Mouse (Mus musculus): ENCODE data around the gene Adcy5.

Gene Adcy5

DNA sequence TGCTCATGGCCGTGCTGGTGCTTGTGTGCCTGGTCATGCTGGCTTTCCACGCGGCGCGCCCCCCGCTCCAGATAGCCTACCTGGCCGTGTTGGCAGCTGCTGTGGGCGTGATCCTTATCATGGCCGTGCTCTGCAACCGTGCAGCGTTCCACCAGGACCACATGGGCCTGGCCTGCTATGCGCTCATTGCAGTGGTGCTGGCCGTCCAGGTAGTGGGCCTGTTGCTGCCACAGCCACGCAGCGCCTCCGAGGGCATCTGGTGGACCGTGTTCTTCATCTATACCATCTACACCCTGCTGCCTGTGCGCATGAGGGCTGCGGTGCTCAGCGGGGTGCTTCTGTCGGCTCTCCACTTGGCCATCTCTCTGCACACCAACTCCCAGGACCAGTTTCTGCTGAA, 2.2 kb downstream of the Adcy5 start:
- no peak for DNase-seq

- DNase-seq: no peak
Observed at GRCm38 (mm10) chr16:35159532-35159931, 4.9 kb downstream of the Adcy5 start.

DNA sequence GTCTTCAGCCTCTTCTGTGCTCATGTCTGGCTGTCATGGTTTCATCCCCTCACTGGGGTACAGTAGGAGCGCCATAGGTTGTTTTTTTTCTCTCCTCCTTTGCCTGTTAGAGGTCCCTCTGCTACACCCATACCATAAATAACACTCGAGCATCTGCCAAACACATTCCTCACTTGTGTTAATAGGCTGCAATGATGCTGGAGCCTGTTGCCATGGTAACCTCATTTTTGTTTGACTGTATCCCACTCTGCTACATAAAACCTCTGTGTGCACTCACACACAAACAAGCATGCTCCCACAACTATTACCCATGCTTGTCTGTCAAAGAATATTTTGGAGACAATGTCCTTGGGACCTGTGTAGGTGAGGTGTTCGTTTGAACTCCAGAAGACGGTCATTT, 5.3 kb downstream of the Adcy5 start:
- DNase-seq: no peak

DNA sequence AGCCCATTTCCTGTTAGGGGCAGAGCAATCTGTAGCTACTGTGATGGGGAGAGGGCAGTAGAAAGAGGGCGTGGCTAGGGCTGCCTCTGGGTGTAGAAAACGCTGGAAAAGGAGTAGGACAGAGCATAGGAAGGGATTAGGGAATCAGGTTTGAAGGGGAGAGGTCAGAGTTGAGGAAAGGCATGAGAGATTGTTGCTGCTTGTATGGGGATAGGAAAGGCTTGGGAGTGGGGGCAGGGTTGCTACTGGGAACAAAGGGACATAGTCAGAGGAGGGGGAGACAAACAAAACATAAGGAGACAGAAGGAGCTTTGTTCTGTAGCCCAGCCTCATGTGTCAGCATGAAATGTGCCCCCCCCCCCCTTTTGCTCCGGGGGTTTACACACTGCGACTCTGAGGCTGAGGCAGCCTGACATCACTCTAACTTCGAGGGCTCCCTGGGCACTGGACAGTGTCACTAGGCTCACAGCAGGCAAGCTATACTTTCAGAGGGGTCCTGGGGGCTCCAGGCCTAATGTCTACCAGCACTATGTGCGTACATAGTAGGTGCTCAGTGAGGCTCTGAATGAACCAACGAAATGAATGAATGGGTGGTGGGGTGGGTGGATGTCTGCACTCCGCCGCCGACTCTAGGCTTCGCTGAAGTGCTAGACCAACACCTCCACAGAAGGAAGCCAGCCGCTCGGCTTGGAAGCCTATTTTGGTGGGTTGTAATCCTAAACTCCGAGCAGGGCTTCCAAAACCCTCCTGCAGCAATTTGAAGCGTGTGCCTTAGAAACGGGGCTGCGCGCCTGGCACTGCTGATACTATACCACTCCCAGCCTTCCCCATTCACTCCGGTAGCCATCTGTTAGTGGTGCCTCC, 9.9 kb downstream of the Adcy5 start:
- DNase-seq: no peak

DNA sequence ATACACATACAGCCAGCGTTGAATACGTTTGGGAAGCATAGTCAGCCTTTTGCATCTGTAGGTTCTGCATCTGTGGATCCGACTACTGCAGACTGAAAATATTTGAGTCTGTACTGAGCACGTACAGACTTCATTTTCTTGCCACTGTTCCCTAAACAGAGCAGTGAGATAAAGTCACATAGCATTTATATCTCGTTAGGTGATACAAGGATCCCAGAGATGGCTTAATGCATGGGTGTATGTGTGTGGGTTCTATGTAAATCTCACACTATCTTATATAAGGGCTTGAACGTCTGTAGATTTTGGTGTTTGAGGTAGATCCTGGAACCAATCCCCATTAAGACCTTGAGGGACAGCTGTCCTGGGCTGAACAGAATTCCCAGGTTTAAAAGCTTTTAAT, 10.7 kb downstream of the Adcy5 start:
- DNase-seq: no peak

GRCm38 (mm10) chr16:35165788-35166187, 11.1 kb downstream of the Adcy5 start:
- DNase-seq: no peak

DNA sequence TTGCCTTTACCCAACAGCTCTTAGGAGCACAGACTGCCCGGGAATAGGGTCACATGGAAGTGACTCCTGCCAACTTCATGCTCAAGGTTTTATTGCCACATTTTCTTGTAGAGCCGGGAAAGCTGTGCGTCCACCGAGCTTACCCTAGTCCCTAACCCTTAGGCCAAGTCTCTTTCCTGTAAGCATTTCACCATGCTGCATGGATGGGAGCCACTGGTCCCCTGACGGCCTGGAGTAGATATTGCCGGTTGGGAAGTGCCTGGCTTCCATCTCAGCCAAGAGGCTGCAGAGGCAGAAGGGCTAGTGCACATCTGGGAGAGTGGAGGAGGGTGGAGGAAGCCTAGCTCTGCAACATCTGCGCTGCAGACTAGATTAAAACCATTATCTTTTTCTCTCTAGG, 14.8 kb downstream of the Adcy5 start:
- no peak for DNase-seq

DNA sequence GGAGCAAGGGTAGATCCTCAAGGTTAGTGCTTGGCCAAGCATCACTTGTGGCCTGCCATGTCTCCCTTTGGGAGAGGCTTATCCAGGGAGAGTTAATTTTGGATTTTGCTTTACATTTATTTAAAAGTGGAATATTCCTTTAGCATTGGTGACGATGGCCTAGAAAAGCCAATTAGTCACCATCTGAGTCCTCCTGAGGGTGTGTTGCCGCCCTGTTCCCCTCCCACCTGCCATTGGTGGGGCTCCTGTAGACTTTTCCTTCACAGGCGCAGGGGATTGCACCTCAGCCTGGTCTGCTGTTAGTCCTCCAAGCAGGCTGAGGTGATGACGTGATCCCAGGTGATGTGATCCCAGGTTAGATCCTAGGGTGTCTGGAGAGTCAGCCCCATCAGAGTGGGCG, 17.5 kb downstream of the Adcy5 start:
- DNase-seq: no peak

GRCm38 (mm10) chr16:35178516-35178915, 23.8 kb downstream of the Adcy5 start:
- no peak for DNase-seq

GRCm38 (mm10) chr16:35179082-35179481, 24.4 kb downstream of the Adcy5 start:
- peak; percentile 88 for DNase-seq

DNA sequence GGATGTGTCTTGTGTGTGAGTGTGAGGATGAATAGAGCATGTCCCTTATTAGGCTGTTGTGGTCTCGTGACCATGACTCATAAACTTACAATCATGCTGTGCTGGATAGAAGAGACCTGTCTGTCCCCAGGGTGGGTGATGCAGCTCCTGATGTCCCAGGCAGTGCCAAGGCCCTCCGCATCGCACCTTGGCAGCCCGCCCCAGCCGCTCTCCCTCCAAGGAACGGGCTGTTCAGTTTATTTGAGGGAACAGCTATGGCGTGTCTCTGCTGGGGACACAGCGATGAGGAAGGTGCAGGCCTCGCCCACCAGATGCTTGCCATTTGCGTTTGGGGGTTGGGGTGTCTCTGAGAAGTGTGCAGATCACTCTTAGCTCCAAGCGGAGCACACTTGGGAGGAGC, 28.5 kb downstream of the Adcy5 start:
- no peak for DNase-seq

GRCm38 (mm10) chr16:35188111-35188510, 33.4 kb downstream of the Adcy5 start:
- DNase-seq: no peak

DNA sequence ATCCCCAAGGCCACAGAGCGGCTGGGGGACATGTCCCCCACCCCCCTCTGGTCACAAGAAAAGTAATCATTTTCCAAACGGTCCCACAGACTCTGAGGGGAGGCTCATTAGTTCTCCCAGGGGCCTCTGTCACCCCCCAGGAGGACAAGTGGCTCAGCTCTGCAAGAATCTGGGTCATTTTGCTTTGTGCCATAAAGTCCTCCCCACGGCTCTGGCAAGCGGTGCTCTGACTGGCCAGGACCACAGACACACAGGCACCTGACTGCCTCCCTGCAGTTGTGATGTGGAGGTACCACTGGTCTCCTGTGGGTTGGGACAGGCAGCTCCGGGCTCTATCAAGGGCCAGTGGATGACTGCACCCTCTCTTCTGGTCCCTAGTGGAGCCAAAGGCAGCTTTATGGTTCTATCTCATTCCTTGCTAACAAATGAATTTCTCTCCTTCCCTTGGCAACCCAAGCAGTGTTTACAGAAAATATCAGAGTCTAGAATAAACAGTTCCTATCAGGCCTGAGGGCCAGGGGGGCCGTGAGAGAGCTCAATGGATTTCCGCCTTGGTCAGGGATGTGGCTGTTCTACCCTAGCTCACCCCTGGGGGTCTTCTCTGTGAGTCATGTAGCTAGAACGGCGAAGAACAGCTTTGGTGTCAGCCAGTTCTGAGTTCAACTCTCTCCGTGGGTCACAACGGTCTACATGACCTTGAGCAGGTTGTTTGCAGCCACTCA, 34.9 kb downstream of the Adcy5 start:
- DNase-seq: no peak

DNA sequence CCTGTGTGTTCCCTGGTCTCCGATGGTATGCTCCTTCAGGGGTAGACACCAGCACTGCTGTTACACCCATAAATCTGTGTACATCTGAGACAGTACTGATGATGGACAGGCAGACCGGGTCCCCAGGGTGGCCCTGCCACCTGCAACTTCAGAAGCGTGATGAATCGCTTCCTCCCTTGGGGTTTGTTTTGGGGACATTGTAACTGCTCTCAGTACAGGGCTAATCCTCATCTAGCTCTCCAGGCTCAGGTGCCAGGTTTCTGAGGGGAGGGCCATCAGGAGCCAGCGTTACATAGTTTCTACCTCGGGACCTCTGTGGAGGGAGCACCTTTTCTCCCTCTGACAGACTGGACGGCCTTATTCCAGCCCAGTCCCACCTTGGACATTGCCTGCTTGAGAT, 36.1 kb downstream of the Adcy5 start:
- no peak for DNase-seq

GRCm38 (mm10) chr16:35191271-35191670, 36.6 kb downstream of the Adcy5 start:
- no peak for DNase-seq

DNA sequence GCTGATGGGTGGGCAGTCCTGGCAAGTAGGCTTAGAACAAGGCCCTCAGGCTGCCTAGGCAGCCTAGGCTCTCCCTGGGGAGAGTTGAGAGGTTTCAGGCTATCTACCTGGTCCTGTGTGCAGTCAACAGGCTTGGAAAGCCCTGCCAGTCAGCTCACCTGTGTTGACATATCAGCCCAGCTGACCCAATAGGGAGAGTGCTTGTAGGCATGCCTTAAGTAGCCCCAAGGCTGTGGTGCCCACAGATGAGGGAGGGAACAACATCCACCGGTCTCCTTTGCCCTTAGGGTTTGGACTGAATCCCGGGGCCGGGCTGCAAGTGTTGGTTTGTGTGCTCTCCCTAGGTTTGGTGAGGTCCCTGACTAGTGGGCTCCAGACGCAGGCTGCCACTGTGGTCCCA, 37.8 kb downstream of the Adcy5 start:
- no peak for DNase-seq

GRCm38 (mm10) chr16:35193357-35193756, 38.7 kb downstream of the Adcy5 start:
- no peak for DNase-seq

DNA sequence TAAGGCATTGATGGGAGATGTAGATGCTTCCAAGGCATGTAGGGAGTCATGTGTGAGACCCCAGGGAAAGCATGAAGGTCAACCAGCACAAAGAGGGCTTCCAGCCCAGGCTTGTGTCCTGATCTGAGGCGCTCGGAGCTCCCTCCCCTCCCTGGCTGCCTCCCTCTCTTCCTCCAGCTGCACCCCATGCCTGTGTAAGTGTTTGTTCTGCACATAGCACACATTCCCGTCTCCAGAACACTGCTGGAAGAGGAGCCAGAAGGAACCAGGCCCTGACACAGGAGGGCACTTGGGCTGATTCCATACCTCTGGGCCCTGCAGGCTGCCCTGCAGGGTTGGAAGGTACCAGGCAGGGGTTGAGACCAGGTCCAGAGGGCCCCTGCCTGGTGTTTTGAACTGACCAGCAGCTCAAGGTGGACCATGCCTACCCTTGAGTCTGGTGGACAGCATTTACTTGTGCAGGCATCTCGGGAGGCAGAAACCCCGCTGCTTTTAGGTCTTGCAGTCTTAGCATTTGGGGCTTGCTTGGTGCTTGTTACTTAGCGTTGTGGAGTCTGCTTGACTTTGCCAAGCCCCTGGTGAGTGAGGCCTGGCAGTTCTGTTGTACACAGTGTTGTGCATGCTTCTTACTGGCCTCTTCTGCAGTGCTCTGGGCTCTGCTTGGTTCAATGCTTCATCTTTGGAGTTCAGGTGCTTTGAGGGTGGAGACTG, 45.2 kb downstream of the Adcy5 start:
- no peak for DNase-seq

DNA sequence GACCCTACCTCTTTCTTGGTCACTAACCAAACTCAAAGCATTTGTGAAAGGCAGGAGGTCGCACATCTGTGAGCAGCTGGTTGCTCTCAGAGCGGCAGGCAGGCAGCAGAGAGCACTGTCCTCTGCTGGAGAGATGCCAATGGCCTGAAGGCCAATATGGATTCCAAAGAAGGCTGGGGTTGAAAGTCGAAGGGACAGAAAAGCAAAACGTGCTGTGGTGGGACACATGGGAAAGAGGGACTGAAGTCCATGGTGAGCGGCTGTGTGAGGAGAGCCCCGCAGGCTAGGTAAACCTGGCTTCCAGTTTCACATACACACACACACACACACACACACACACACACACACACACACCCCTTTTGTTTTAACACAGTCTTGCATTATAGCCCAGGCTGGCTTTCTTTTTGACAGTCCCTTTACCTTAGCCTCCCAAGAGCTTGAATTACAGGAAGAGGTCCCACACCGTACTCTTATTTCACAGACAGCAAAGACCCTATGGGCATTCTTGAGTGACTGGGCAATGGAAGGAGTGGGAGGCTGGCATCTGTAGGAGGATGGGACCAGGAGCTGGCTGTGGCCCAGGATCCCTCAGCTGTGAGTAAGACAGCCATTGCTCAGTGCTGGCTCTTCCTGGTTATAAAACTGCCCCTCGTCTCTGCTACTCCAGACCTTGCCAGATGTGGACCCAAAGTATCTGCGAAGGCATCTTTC, 45.9 kb downstream of the Adcy5 start:
- peak; percentile 39 for DNase-seq

DNA sequence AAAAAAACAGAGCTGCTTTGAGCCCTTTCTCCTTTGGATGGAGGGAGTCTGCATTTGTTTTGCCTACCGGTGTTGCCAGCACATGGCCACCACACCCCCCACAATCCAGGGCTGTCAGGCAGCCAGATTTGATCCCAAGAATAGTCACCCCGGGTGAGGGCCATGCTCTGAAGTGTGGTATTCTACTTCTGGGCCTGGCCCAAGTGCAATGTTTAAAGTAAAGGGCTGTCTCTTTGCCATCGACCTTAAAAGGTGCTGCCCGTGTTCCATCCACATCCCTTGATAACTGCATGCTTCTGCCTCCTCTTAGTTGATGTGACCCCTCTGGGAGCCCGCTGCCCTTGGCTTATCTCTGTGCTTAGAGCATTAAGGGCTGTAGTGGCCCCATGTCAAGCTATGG, 46.6 kb downstream of the Adcy5 start:
- DNase-seq: no peak

GRCm38 (mm10) chr16:35203511-35203910, 48.8 kb downstream of the Adcy5 start:
- no peak for DNase-seq

GRCm38 (mm10) chr16:35205681-35206080, 51.0 kb downstream of the Adcy5 start:
- no peak for DNase-seq

DNA sequence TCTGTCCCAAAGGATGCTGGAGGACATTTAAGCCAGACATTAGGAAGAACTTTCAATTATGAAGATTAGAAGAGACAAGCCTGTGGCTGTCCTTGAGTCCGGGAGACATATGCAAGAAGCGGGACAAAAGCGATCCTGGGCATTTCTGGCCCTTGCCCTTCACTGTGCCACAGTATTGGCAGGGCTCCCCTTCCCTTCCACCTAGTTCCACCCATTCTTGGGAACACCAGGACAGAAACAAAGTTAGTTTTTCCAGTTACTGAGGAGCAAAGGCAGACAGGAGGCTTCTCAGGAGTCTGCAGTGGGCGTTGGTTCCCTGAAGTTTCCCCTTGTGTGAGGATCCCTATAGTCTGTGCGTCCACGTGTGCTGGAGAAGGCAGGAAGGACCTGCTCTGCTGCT, 51.7 kb downstream of the Adcy5 start:
- no peak for DNase-seq

Data from kidney, adult 9 months (tissue).